Mouse (Mus musculus): ENCODE results near the gene 1700088E04Rik. TPM values are rescaled to one million over a fixed set of nuclear protein-coding genes. Genes with fewer than 3 reads are reported as not detected.

Gene 1700088E04Rik
- polyA plus RNA-seq, 1 experiment from 2014 or later: 4.0 TPM

GRCm38 (mm10) chr15:79100391-79100790 is 40.7 kb downstream of the 1700088E04Rik start:
- no peak for DNase-seq (ENCODE audit: low spot score)

DNA sequence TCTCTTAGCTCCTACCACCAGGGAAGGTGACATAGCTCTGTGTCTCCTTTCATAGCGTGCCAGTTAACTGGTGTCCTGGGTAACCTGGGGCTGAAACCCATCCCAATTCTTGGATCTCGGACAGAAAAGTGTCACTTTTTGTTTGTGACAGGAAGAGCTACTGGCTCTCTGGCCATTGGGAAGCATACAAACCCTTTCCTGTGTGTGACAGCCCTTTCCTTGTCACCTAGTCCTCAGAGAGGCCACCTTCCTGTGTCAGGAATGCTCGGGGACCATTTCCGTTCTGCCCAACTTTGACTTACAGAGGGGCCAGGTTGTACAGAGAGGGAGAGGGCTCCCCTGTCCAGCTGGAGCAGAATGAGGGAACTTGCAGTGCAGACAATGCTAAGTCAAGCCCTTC is 41.6 kb downstream of the 1700088E04Rik start:
- DNase-seq (ENCODE audit: low spot score): no peak

- DNase-seq (ENCODE audit: low spot score): no peak
Measured at GRCm38 (mm10) chr15:79098868-79099267, 42.2 kb downstream of the 1700088E04Rik start.

- no peak for DNase-seq (ENCODE audit: low spot score)
Measured at GRCm38 (mm10) chr15:79098220-79098619, 42.8 kb downstream of the 1700088E04Rik start.

DNA sequence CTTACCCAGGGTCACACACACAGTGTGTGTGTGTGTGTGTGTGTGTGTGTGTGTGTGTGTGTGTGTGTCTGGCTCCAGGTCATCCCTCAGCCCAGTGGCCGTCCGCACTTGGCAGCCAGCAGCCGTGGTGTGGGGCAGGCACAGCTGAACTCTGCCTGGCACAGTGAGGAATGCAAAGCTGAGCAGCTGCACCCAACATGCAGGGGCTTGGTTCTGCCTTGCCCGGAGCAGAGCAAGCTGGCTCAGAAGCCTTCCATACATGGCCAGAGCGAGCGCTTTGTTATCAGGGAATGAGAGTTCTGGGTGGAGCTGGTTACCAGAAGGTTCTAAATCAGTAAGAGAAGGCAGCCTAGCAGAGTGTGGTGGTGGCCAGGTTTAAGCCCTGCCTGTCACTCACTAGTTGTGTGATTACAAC is 43.4 kb downstream of the 1700088E04Rik start:
- no peak for DNase-seq (ENCODE audit: low spot score)

DNA sequence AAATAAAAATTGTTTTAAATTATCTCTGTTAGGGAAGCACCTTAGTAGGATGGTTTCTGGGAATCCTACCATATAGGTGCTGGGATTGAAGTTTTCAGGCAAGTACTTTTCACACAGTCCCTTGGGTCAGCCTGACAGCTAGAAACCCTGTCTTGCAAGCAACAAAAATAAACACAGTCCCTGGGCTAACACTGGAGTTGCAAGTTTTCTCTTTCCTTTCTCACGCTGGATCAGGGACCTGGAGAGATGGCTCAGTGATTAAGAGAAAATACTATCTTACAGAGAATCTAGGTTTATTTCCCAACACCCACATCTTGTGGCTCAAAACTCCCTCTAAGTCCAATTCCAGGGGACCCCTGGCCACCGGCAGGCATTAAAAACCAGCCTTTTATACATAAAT is 43.9 kb downstream of the 1700088E04Rik start:
- DNase-seq (ENCODE audit: low spot score): no peak

DNA sequence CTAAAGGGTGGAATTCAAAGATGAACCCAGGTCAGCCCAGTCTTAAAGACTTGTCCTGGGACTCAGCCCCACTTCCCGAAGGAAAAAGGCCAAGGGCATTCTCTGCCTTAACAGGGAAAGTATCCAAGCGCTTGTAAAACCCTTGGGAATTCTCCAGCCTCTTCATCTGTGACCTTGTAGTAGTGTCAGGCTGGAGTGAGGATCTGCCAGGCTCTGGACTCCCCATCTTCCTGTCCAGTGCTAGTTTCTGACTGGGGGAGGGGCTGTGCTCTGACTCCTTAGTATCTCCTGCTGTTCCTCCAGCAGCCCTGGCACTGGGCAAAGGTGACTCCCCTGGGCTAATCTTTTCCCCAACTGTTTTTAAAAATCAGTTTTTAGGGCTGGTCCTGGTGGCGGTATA is 44.5 kb downstream of the 1700088E04Rik start:
- DNase-seq (ENCODE audit: low spot score): no peak

- no peak for DNase-seq (ENCODE audit: low spot score)
Measured at GRCm38 (mm10) chr15:79095483-79095882, 45.6 kb downstream of the 1700088E04Rik start.

DNA sequence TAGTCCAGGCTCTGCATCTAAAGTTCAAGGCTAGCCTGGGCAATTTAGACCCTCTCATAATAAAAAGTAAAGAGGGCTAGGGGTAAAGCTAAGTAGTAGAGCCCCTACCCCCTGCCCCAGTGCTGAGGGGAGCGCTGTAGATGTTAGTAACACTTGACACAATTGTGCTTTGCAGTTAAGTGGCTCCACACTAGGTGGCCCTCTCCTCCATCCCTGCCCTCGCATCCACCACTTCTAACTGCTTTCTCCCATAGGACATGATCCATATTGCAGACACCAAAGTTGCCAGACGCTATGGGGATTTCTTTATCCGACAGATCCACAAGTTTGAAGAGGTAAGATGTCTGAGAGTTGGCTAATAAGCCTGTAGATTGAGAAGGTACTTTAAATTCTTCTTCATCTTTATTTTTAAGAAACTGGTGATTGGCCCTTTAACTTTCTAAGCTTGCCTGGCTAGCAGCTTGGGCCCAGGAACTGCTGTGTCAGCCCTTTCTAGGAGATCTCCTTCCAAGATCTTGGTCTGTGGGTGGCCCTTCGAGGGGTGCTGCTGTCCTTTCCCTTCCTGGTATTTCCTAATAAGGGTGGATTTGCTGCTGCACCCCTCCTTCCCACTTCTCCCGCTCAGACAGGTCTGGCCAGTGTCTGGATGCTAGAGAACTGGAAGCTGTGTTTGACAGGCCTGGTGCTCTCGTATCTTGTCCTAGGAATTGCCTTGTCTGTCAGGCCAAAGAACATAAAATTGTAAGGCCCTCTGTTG is 47.8 kb downstream of the 1700088E04Rik start:
- DNase-seq (ENCODE audit: low spot score): no peak

- no peak for DNase-seq (ENCODE audit: low spot score)
Measured at GRCm38 (mm10) chr15:79092284-79092683, 48.8 kb downstream of the 1700088E04Rik start.

GRCm38 (mm10) chr15:79079567-79079966 is 61.5 kb downstream of the 1700088E04Rik start:
- no peak for DNase-seq (ENCODE audit: low spot score)

Other genes with a start within 250 kb of the 1700088E04Rik start
- 0.10 and 0.32 TPM in 2 replicates for gene Gm49510, start 241.6 kb downstream of the 1700088E04Rik start, polyA plus RNA-seq (2015; fragmentation: Nextera tagmentation; extraction: Ambion mirVana)
- 27.7 and 39.1 TPM in 2 replicates for gene Sh3bp1, start 241.5 kb downstream of the 1700088E04Rik start, polyA plus RNA-seq (2015; fragmentation: Nextera tagmentation; extraction: Ambion mirVana)
- 16.3 and 16.5 TPM in 2 replicates for gene Pdxp, start 227.3 kb downstream of the 1700088E04Rik start, polyA plus RNA-seq (2015; fragmentation: Nextera tagmentation; extraction: Ambion mirVana)
- gene Lgals1, start 214.5 kb downstream of the 1700088E04Rik start, polyA plus RNA-seq (2015; fragmentation: Nextera tagmentation; extraction: Ambion mirVana): 598 and 732 TPM in 2 replicates
- 59.3 and 59.9 TPM in 2 replicates for gene Nol12, start 206.3 kb downstream of the 1700088E04Rik start, polyA plus RNA-seq (2015; fragmentation: Nextera tagmentation; extraction: Ambion mirVana)
- gene Triobp, start 193.5 kb downstream of the 1700088E04Rik start, polyA plus RNA-seq (2015; fragmentation: Nextera tagmentation; extraction: Ambion mirVana): 16.3 and 18.0 TPM in 2 replicates
- gene H1f0, start 112.8 kb downstream of the 1700088E04Rik start, polyA plus RNA-seq (2015; fragmentation: Nextera tagmentation; extraction: Ambion mirVana): 303 and 311 TPM in 2 replicates
- gene Galr3, start 99.4 kb downstream of the 1700088E04Rik start, polyA plus RNA-seq (2015; fragmentation: Nextera tagmentation; extraction: Ambion mirVana): 0.14 and 0.21 TPM in 2 replicates
- gene Ankrd54, start 78.4 kb downstream of the 1700088E04Rik start, polyA plus RNA-seq (2015; fragmentation: Nextera tagmentation; extraction: Ambion mirVana): 60.0 and 62.6 TPM in 2 replicates
- gene Eif3l, start 66.1 kb downstream of the 1700088E04Rik start, polyA plus RNA-seq (2015; fragmentation: Nextera tagmentation; extraction: Ambion mirVana): 200 and 212 TPM in 2 replicates
- 3.3 and 4.6 TPM in 2 replicates for gene Micall1, start 32.4 kb downstream of the 1700088E04Rik start, polyA plus RNA-seq (2015; fragmentation: Nextera tagmentation; extraction: Ambion mirVana)
- gene Polr2f, start 244 bp downstream of the 1700088E04Rik start, polyA plus RNA-seq (2015; fragmentation: Nextera tagmentation; extraction: Ambion mirVana): 284 and 300 TPM in 2 replicates
- 0.08 and 0.26 TPM in 2 replicates for gene Sox10, start 24.0 kb upstream of the 1700088E04Rik start, polyA plus RNA-seq (2015; fragmentation: Nextera tagmentation; extraction: Ambion mirVana)
- 18.2 and 21.9 TPM in 2 replicates for gene Pick1, start 87.9 kb upstream of the 1700088E04Rik start, polyA plus RNA-seq (2015; fragmentation: Nextera tagmentation; extraction: Ambion mirVana)
- 0.07 and 0.35 TPM in 2 replicates for gene Gm49486, start 88.1 kb upstream of the 1700088E04Rik start, polyA plus RNA-seq (2015; fragmentation: Nextera tagmentation; extraction: Ambion mirVana)
- gene Slc16a8, start 113.5 kb upstream of the 1700088E04Rik start, polyA plus RNA-seq (2015; fragmentation: Nextera tagmentation; extraction: Ambion mirVana): not detected in 2 replicates
- 0.81 and 0.90 TPM in 2 replicates for gene Baiap2l2, start 144.3 kb upstream of the 1700088E04Rik start, polyA plus RNA-seq (2015; fragmentation: Nextera tagmentation; extraction: Ambion mirVana)
- 12.8 and 15.2 TPM in 2 replicates for gene Pla2g6, start 187.1 kb upstream of the 1700088E04Rik start, polyA plus RNA-seq (2015; fragmentation: Nextera tagmentation; extraction: Ambion mirVana)
- 7.2 and 8.7 TPM in 2 replicates for gene Maff, start 205.4 kb upstream of the 1700088E04Rik start, polyA plus RNA-seq (2015; fragmentation: Nextera tagmentation; extraction: Ambion mirVana)